Mouse (Mus musculus): ENCODE measurements around the gene Tmem150b. TPM values are rescaled to one million over a fixed set of nuclear protein-coding genes. Genes with fewer than 3 reads are reported as not detected.

Gene Tmem150b
- total RNA-seq (2012; rRNA removed) (0.04 TPM in 1 of 2 replicates, not detected in the other), total RNA-seq (2014; rRNA removed) (0.15 TPM in 1 of 2 replicates, not detected in the other), polyA plus RNA-seq (2012; ENCODE audit: insufficient read length, low read depth) (0.12 and 0.17 TPM in 2 replicates)

DNA sequence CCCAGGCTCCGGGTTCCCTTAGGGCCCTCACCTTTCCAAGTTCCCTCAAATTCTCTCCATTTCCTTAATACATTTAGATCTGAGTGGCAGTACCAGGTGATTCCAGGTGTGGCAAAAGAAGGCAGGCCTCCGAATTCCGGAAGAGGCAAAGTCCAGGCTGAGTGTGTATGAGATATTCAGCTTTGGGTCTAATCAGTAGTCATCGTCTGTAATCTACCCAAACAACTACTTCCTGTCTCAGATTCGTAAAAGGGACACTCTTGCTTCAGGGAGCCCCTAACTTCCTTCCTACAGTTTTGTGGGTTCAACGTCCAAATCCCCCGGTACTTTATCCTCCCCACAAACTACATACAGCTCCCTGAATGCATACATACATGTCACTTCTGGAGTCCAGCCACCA, at the start of gene Tmem150b:
Gene Tmem150b, minus strand, starts transcription at position 81 of the 400 bp plus-strand sequence.
- no peak for TF ChIP-seq CHD1 (IDR thresholded peaks at IDR 0.05; ENCODE audit: low read depth, low read length)
- no peak for TF ChIP-seq MAX (IDR thresholded peaks at IDR 0.05; ENCODE audit: low read length)
- no peak for TF ChIP-seq MAZ (IDR thresholded peaks at IDR 0.05; ENCODE audit: low read depth, low read length)
- no peak for TF ChIP-seq RAD21 (IDR thresholded peaks at IDR 0.05; ENCODE audit: low read depth, low read length)
- TF ChIP-seq TCF12 (IDR thresholded peaks at IDR 0.05; ENCODE audit: low read depth, low read length): no peak
- TF ChIP-seq NRF1 (IDR thresholded peaks at IDR 0.05; ENCODE audit: low read depth, low read length): no peak
- no peak for TF ChIP-seq ZC3H11A (IDR thresholded peaks at IDR 0.05; ENCODE audit: low read depth, low read length)
- no peak for TF ChIP-seq ELF1 (IDR thresholded peaks at IDR 0.05; ENCODE audit: low read depth, low read length)
- TF ChIP-seq POLR2A (IDR thresholded peaks at IDR 0.05; ENCODE audit: low read depth, low read length): no peak
- TF ChIP-seq PAX5 (IDR thresholded peaks at IDR 0.05; ENCODE audit: low read length): no peak
- no peak for TF ChIP-seq CHD2 (IDR thresholded peaks at IDR 0.05; ENCODE audit: low read length)
- TF ChIP-seq ZKSCAN1 (IDR thresholded peaks at IDR 0.05; ENCODE audit: borderline replicate concordance, low read depth, low read length): no peak
- no peak for TF ChIP-seq POLR2AphosphoS2 (IDR thresholded peaks at IDR 0.05; ENCODE audit: low read depth, low read length)
- no peak for TF ChIP-seq HCFC1 (IDR thresholded peaks at IDR 0.05; ENCODE audit: low read depth, low read length)
- no peak for TF ChIP-seq SIN3A (IDR thresholded peaks at IDR 0.05; ENCODE audit: low read length)
- no peak for TF ChIP-seq NELFE (IDR thresholded peaks at IDR 0.05; ENCODE audit: low read depth, low read length)
- TF ChIP-seq JUND (conservative IDR thresholded peaks at IDR 0.05; ENCODE audit: low read depth, low read length): no peak
- TF ChIP-seq SMC3 (IDR thresholded peaks at IDR 0.05; ENCODE audit: low read depth, low read length): no peak
- peaks cover 0 to 18% of the 10 kb centered on the region in 2 experiments; a peak in 2 of 4 replicates for H3K4me1 ChIP-seq (ENCODE audit: control insufficient read depth in 1 of 2, insufficient read depth in 2 of 2)
- no peak for DNase-seq (ENCODE audit: extremely low read depth)
- H3K27me3 ChIP-seq (replicated peaks): no peaks in the 10 kb centered on the region
- no peak within 1 kb of the TSS for H3K4me2 ChIP-seq (ENCODE audit: insufficient read depth, low read depth, poor library complexity, severe bottlenecking)
- in situ Hi-C loops (cut with MboI; ENCODE audit: low pct_ligation_motif_present, low pct_unique_long_range_greater_than_20kb, low sequenced_read_pairs) (no loop called here), dilution Hi-C loops (cut with MboI; ENCODE audit: extremely low pct_ligation_motif_present, extremely low pct_unique_long_range_greater_than_20kb, low sequenced_read_pairs) (no loop called here)
- no peak within 1 kb of the TSS for H3K27ac ChIP-seq (ENCODE audit: insufficient read depth, low read depth)
- no peaks in the 10 kb centered on the region for H3K9me3 ChIP-seq (replicated peaks; ENCODE audit: low read length)
- H3K9ac ChIP-seq (ENCODE audit: insufficient read depth, low read depth): no peak within 1 kb of the TSS
- H3K79me2 ChIP-seq (replicated peaks; ENCODE audit: control insufficient read depth, extremely low read depth, insufficient read depth, poor library complexity, severe bottlenecking): no peaks in the 10 kb centered on the region
- H3K36me3 ChIP-seq (replicated peaks in 1 of 2; ENCODE audit: control insufficient read depth in 1 of 2, insufficient read depth in 1 of 2, low read length in 1 of 2): no peaks in the 10 kb centered on the region
- H3K4me3 ChIP-seq (replicated peaks in 1 of 3; ENCODE audit: low read depth in 2 of 3, low read length in 2 of 3, poor library complexity in 1 of 3): no peak within 1 kb of the TSS

DNA sequence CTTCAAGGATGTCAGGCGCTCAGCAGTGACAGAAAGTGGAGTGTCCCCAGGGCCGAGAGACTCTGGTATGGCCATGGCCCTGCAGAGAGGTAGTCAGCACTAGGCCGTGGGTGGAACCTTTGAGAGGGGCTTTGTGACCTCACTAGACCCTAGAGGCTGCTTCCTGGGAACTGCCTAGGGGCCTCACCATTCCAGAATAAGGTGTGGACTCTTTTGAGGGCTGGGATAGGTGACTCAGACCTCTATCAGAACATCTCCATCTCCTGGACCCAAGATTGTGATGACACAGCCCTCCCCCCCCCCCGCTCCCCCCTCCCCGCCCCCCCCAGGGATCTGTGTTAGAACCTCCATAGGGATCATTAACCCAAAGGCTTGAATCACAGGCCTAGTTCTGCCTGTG, 46.2 kb upstream of the Tmem150b start, which contains the start of gene Fam71e2:
Gene Fam71e2, minus strand, starts transcription at position 101 of the 400 bp plus-strand sequence.
- dilution Hi-C loops (cut with MboI; ENCODE audit: extremely low pct_ligation_motif_present, extremely low pct_unique_long_range_greater_than_20kb, low sequenced_read_pairs): no loop called here
- no peak within 1 kb of the TSS for H3K9ac ChIP-seq (ENCODE audit: insufficient read depth, low read depth)
- TF ChIP-seq NELFE (IDR thresholded peaks at IDR 0.05; ENCODE audit: low read depth, low read length): no peak
- no peak for TF ChIP-seq E2F4 (IDR thresholded peaks at IDR 0.05; ENCODE audit: insufficient replicate concordance, low read depth, low read length)
- no peak for TF ChIP-seq HCFC1 (IDR thresholded peaks at IDR 0.05; ENCODE audit: low read depth, low read length)
- TF ChIP-seq GABPA (IDR thresholded peaks at IDR 0.05; ENCODE audit: insufficient replicate concordance, low read depth, low read length): no peak
- no peak for TF ChIP-seq CTCF (conservative IDR thresholded peaks at IDR 0.05 in 1 of 2, IDR thresholded peaks at IDR 0.05 in 1 of 2; ENCODE audit: low read depth in 2 of 2, low read length in 2 of 2)
- no peak for TF ChIP-seq POLR2AphosphoS2 (IDR thresholded peaks at IDR 0.05; ENCODE audit: low read depth, low read length)
- no peak for TF ChIP-seq MAFK (IDR thresholded peaks at IDR 0.05; ENCODE audit: insufficient replicate concordance, low read length)
- TF ChIP-seq BHLHE40 (IDR thresholded peaks at IDR 0.05; ENCODE audit: low read depth, low read length): no peak
- no peak for TF ChIP-seq IRF4 (IDR thresholded peaks at IDR 0.05; ENCODE audit: low read depth, low read length)
- no peak for TF ChIP-seq SMC3 (IDR thresholded peaks at IDR 0.05; ENCODE audit: low read depth, low read length)
- TF ChIP-seq CHD2 (IDR thresholded peaks at IDR 0.05; ENCODE audit: low read length): no peak
- no peaks in the 10 kb centered on the region; a peak in 1 of 4 replicates for H3K4me1 ChIP-seq (ENCODE audit: control insufficient read depth in 1 of 2, insufficient read depth in 2 of 2)
- H3K79me2 ChIP-seq (replicated peaks; ENCODE audit: control insufficient read depth, extremely low read depth, insufficient read depth, poor library complexity, severe bottlenecking): no peaks in the 10 kb centered on the region
- peaks cover 13% of the 10 kb centered on the region for H3K27me3 ChIP-seq (replicated peaks)
- no peaks in the 10 kb centered on the region for H3K9me3 ChIP-seq (replicated peaks; ENCODE audit: low read length)
- no peak for DNase-seq (ENCODE audit: extremely low read depth)
- H3K4me3 ChIP-seq (replicated peaks in 1 of 3; ENCODE audit: low read depth in 2 of 3, low read length in 2 of 3, poor library complexity in 1 of 3): no peak within 1 kb of the TSS
- H3K4me2 ChIP-seq (ENCODE audit: insufficient read depth, low read depth, poor library complexity, severe bottlenecking): no peak within 1 kb of the TSS
- in situ Hi-C loops (cut with MboI; ENCODE audit: low pct_ligation_motif_present, low pct_unique_long_range_greater_than_20kb, low sequenced_read_pairs): no loop called here
- H3K27ac ChIP-seq (ENCODE audit: insufficient read depth, low read depth): no peak within 1 kb of the TSS
- no peaks in the 10 kb centered on the region for H3K36me3 ChIP-seq (replicated peaks in 1 of 2; ENCODE audit: control insufficient read depth in 1 of 2, insufficient read depth in 1 of 2, low read length in 1 of 2)
